Mouse (Mus musculus): ENCODE data around the gene Rundc3b. TPM values are rescaled to one million over a fixed set of nuclear protein-coding genes. Genes with fewer than 3 reads are reported as not detected.

Gene Rundc3b
- polyA plus RNA-seq (2012; rRNA removed) = 0.30 and 0.32 TPM in 2 replicates

DNA sequence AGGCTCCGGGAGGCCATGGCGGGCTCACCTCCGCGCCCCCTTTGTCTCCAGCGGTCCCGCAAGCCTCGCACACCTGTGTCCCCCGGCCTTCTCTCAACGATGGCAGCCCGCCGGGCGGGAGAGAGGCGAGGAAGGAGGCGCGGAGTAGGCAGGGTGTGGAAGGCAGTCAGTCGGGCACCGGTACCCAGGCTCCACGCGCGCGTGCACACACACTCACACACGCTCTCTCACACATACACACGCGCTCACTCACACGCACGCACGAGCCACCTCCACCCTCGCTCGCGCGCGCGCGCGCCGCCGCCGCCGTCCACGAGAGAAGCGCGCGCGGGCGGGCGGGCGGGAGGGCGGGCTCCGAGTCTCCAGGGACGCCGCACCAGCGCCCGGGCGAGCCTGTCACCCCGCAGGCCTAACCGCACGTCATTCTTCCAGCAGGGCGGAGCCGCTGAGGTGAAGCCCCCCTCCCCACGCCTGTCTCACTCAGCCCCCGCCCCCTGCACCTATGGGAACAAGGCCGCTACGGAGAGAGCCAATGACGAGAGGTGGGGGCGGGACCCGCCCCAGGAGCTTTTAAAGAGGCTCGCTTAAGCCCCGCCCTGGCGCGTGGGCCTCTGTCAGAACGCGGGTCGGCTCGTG, at the start of gene Rundc3b:
Gene Rundc3b (minus strand): TSS at position 357 of the 636 bp plus-strand sequence.
- DNase-seq (ENCODE audit: low read depth) = peak; percentile 31

DNA sequence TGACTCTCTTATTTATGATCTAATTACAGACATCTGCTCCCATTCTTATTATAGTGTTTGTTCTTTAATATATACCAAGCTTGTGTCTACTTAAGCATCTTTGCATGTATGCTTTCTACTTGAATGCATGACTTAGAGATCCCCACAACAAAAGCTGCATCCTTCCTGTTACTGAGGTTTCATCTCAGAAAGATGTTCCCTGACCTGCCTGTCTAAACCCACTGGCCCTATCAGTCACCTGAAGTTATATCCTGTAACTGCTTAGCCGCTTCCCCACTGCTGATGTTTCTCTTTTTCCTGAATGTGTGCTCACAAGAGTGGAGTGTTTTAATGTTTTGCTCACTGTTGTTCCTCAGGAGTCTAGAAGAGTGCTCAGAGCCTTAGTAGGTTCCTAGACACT, 46.9 kb upstream of the Rundc3b start:
- DNase-seq (ENCODE audit: low read depth) = no peak

- no peak for DNase-seq (ENCODE audit: low read depth)
These were observed 45.2 kb upstream of the Rundc3b start for GRCm38 (mm10) chr5:8667758-8668474.

DNA sequence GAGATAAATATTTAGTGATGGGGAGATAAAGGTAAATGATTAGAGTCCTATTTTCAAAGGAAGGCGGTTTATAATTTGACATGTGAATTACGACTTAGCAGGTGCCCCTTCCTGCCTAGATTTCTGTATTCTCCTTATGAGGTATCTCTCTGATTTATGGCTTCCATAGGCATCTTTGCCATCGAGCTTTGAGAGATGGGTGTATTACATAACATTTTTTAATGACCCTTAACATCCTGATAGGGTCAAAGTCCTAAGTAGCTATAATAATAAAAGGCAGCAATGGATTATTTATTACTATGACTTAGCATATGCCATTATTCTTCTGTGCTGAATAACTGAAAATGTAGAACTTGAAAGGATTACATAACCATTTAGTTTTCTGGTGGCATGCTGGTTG, 41.9 kb upstream of the Rundc3b start:
- no peak for DNase-seq (ENCODE audit: low read depth)

GRCm38 (mm10) chr5:8660738-8661151, 38.0 kb upstream of the Rundc3b start:
- DNase-seq (ENCODE audit: low read depth) = no peak

DNA sequence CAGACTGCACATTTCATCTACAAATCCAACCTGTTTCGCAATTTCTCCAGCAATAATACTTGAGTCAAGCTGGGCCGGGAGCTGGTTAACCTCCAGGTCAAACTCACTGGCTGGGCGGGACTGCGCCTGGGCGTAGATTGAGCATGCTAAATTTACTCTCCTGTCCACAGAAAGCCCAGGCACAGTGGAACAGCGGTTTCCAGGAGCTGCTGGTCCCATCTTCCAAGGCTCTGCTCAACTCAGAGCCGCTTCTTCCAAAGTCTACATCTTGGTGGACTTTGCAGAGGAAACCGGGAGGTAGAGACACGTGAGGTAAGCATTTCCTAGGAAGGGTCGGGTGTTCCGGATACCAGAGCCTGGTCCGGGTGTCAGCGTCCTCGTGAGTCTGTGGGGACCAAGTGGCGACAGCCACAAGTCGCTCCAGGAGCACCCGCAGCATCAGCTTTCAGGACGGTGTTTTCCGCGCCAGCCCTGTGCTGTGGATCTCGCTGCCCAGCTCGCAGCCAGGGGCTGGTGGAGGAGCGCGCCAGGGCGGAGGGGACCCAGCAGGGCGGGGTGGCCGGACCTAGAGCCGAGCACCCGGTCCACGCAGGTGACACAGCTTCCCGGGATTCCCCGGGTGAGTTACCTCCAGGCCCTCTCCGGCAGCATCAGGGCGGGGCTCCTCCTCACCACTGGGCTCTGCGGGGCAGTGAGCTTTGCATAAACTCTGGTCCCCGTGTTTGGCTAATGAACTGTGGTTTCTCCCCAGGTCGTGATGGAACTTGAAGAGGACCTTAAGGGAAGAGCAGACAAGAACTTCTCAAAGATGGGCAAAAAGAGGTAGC, 37.4 kb upstream of the Rundc3b start, which contains the start of gene Abcb1a:
Gene Abcb1a (plus strand): TSS at position 167 of the 827 bp plus-strand sequence.
- DNase-seq (ENCODE audit: low read depth) = peak; percentile 9

GRCm38 (mm10) chr5:8652085-8652484, 29.3 kb upstream of the Rundc3b start:
- DNase-seq (ENCODE audit: low read depth) = no peak

GRCm38 (mm10) chr5:8648774-8649173, 26.0 kb upstream of the Rundc3b start:
- DNase-seq (ENCODE audit: low read depth) = no peak

GRCm38 (mm10) chr5:8648300-8648699, 25.5 kb upstream of the Rundc3b start:
- DNase-seq (ENCODE audit: low read depth) = no peak

GRCm38 (mm10) chr5:8634489-8634975, 11.8 kb upstream of the Rundc3b start:
- no peak for DNase-seq (ENCODE audit: low read depth)

DNA sequence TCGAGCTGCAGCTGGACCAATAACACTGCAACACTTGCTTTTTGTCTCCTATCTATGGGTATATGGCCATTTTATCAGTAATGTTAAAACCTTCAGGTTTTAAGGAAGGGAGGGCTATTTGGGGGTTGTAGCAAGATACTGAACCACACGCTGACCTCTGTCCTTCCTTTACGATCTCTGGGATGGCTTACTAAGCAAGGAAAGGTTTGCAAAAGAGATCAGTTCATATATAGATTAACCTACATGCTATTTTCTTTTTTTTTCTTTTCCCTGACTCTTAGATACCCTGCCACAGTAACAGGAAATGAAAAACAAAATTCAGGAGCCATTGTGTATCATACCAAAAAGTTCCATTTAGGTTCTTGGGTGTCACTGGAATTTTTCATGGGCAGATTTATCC, 10.1 kb upstream of the Rundc3b start:
- DNase-seq (ENCODE audit: low read depth) = no peak

GRCm38 (mm10) chr5:8622071-8622595, 619 bp downstream of the Rundc3b start:
- DNase-seq (ENCODE audit: low read depth) = no peak

DNA sequence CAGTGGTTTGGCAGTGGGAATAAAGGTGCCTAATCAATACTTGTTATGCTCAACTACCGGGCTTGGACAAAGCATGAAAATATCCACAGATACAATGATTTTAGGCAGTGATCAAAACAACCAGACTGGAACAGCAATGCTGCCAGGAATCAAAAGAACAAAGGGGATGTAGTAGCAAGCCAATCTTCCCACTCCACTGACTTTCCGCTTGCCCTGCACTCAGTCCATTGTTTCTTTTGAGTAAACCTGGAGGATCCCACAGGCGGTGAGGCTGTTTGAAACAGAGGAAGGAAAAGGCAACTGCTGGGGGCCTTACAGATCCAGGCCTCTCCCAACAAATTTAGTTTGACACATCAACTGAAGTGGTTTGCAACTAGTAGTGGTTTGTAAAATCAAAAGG, 51.6 kb downstream of the Rundc3b start:
- no peak for DNase-seq (ENCODE audit: low read depth)

- no peak for DNase-seq (ENCODE audit: low read depth)
These were observed 55.9 kb downstream of the Rundc3b start for GRCm38 (mm10) chr5:8566867-8567266.

GRCm38 (mm10) chr5:8544512-8544911, 78.2 kb downstream of the Rundc3b start:
- no peak for DNase-seq (ENCODE audit: low read depth)

DNA sequence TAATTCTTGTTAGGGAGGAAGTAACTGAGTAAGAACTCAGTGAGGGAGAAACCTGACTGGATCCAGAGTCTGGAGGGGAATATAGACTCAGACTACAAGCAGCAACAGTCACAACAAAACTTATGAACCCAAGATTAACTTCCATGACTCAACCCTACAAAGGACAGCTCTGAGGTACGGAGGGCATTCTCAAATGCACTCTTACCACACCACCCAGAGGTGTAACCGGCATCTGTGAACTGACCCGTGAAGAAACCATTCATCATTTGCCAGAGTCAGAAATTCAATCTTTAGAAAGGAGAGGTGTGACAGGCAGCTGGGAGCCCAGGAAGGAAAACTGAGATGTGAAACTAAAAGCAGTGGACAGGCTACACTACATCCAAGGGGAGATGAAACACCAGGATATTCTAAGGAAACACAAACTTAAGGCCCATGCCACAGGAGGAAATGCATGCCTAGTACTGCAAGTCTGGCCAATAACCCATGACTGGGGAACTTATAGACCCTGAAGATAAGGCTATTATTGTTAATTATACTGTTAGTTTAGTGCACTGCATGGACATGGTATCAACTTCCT, 80.0 kb downstream of the Rundc3b start:
- DNase-seq (ENCODE audit: low read depth) = no peak

GRCm38 (mm10) chr5:8541120-8542117, 81.3 kb downstream of the Rundc3b start:
- DNase-seq (ENCODE audit: low read depth) = no peak

- no peak for DNase-seq (ENCODE audit: low read depth)
These were observed 103.7 kb downstream of the Rundc3b start for GRCm38 (mm10) chr5:8519006-8519405.

GRCm38 (mm10) chr5:8491778-8492177, 131.0 kb downstream of the Rundc3b start:
- no peak for DNase-seq (ENCODE audit: low read depth)

DNA sequence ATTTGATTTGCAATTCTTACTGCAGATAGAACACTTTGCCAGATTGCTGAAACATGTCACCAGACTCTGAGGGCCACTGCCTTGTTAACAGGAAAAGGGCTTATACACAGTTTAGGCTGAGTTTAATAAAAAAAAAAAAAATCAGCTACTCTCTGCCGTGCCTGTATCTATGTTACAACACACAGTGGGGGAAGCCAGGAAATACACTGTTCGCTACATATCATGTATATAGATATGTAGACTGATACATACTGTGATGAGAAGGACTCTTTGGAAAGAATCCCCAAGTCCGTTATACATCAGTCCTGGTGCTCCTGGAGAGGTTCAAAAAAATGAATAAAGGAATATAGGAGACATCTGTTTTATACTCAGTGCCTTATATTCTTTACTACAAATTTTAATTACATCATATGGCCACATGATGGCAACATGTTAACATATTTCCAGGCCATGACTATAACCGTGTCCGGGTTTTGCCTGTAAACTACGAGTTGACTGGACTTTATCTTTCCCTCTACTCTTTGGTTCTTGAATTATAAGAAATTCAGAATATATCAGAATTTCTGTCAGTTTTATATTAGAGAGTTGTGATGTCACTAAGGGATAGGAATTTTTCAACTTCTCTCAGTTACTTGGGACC, 133.2 kb downstream of the Rundc3b start:
- DNase-seq (ENCODE audit: low read depth) = no peak
